Mouse (Mus musculus) kidney, embryonic 16.5 days (tissue): ENCODE data around the gene Prkcg. TPM values are rescaled to one million over a fixed set of nuclear protein-coding genes. Genes with fewer than 3 reads are reported as not detected.

Experiments
- ATAC-seq: fragments of 200-750 bp; cut with Nextera tagmentation; 2 replicates; pipeline ENCODE4 v1.8.0; 2017; ENCODE audit warnings: moderate TSS enrichment; ENCODE audit not compliant: low FRiP score, low TSS enrichment
- H3K27ac ChIP-seq: fragments of 300-500 bp; sonication (generic); 2 replicates; pipeline ENCODE4 v1.5.1; 2014; ENCODE audit warnings: low read length
- H3K27me3 ChIP-seq: fragments of 300-500 bp; sonication (generic); 2 replicates; pipeline ENCODE4 v1.6.1; 2014; ENCODE audit warnings: low read length, control low read depth, mixed read lengths; ENCODE audit not compliant: insufficient read depth
- H3K36me3 ChIP-seq: fragments of 300-500 bp; sonication (generic); 2 replicates; pipeline ENCODE4 v1.6.1; 2014; ENCODE audit warnings: low read length, control low read depth, mixed read lengths; ENCODE audit not compliant: insufficient read depth
- H3K4me1 ChIP-seq: fragments of 300-500 bp; sonication (generic); 2 replicates; pipeline ENCODE4 v1.6.1; 2014; ENCODE audit warnings: low read length, control low read depth, mixed read lengths; ENCODE audit not compliant: insufficient read depth
- H3K4me2 ChIP-seq: fragments of 300-500 bp; sonication (generic); replicated peaks from 2 replicates; pipeline ENCODE4 v1.6.1; 2014; ENCODE audit warnings: low read depth, low read length
- H3K4me3 ChIP-seq: fragments of 300-500 bp; sonication (generic); 2 replicates; pipeline ENCODE4 v1.5.1; 2014; ENCODE audit warnings: mild to moderate bottlenecking, low read length
- H3K9ac ChIP-seq: fragments of 300-500 bp; sonication (generic); replicated peaks from 2 replicates; pipeline ENCODE4 v1.6.1; 2014; ENCODE audit warnings: low read length
- H3K9me3 ChIP-seq: fragments of 300-500 bp; sonication (generic); 2 replicates; pipeline ENCODE4 v1.6.1; 2016; ENCODE audit warnings: low read length, control low read depth
- WGBS: fragments of 180-500 bp; shearing (Covaris S2); extraction: QIAGEN DNeasy Blood & Tissue Kit; methylation state at CpG from one replicate; pipeline ENCODE4 v1.1.7; 2014; 5-methylcytosine and 5-hydroxymethylcytosine counted together
- polyA plus RNA-seq: library from polyadenylated mRNA; unstranded; fragments of >200 nt; fragmentation: Nextera tagmentation; extraction: Ambion mirVana; gene quantifications from 2 replicates; pipeline ENCODE4 v1.2.1, GENCODE M21; 2015

Gene Prkcg
- polyA plus RNA-seq, result 0.14 and 0.23 TPM in 2 replicates

DNA sequence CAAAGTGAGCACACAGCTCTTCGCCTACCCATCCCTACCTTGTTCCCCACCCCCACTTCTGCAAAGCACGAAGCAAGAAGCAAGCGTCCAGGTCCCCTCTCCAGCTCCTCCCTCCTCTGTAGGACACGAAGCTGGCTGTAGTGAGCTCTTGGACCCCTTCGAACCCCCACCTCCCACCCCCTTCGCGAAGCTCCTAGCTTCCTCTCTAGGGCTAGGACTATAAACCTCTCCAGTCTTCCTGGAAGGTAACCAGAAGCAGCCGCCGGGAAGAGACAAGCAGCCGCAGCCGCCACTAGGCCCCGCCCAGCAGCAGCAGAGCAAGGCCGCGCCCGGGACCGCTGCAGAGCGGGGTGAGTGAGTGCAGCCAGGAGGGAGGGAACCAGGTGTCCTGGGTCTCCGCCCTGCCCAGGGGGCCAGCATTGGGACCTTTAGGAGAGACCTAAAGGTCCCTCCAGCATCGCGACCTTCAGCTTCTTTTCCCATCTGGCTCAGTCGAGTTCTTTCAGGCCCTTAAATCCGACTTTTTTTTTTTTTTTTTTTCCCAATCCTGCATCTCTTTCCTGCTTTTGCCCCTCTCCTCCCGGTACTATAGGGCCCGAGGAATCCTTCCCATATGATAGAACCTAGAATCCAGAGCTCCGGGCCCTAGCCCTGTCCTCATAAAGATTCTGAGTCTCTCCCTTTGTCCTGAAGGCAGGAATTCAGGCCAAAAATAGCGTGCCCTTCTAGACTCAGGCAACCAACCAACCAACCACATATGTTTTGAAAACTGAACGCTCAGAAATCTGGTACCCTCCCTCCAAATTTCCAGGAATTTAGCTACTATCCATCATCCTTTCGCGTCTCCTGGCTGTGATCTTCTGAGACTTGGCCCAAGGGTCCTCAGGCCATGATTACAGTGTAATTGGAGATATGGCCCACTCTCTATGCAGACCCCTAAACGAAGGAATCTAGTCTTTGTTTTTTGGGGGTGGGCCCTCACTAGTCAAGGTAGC is at the start of gene Prkcg, which contains the start of gene Myadm:
Gene Prkcg (plus strand): TSS at position 204 of the 995 bp plus-strand sequence.
Gene Myadm (plus strand): TSS at position 105 of the 995 bp plus-strand sequence.
- Histone ChIP-seq H3K9me3 (no peaks in the 10 kb centered on the region), H3K4me1 (peaks cover 24% of the 10 kb centered on the region), H3K9ac (peak within 1 kb of the TSS; percentile 72), H3K4me3 (peak within 1 kb of the TSS; percentile 52), H3K27me3 (no peaks in the 10 kb centered on the region), H3K27ac (peak within 1 kb of the TSS; percentile 90), H3K4me2 (peak within 1 kb of the TSS; percentile 77), H3K36me3 (no peaks in the 10 kb centered on the region)
- ATAC-seq, result peak; percentile 50
- WGBS, result under 1% methylated on average over 30 of the region's 30 CpGs

DNA sequence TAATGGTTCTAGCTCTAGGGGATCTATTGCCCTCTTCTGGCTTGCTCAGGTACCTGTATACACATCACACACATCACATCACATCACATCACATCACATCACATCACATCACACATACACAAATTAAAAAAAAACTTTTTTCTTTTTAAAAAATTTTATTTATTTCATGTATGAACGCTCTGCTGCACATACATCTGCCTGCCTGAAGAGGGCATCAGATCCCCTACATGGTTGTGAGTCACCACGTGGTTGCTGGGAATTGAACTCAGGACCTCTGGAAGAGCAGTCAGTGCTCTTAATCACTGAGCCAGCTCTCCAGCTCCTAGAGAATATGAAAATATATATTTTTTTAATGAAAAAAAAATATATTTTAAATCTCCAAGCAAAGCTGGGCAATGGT is 49.8 kb upstream of the Prkcg start:
- Histone ChIP-seq H3K27ac (no peak overlapping the region), H3K9ac (no peak overlapping the region), H3K27me3 (no peaks in the 10 kb centered on the region), H3K4me1 (no peaks in the 10 kb centered on the region), H3K4me2 (no peak overlapping the region), H3K9me3 (no peaks in the 10 kb centered on the region), H3K4me3 (no peak overlapping the region), H3K36me3 (no peaks in the 10 kb centered on the region)
- ATAC-seq, result no peak
- WGBS, result 83% methylated on average over 2 of the region's 2 CpGs

DNA sequence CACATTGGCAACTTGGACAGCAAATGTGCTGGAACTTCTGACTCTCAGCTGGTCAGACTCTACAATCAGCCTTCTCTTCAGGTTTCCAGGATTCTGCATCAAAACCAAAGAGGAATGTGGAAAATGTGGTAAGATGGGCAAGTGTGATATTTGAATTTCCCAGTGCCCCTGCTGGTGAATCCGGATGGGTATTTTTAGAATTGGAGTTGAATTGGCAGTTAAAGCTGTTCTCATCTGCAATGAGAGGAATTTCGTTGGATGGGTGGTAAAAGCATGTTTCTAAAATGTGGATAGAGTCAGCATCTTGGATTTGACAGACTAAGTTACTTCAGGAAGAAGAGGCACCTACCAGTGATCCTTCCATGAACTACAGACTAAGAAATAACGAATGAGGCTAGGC is 28.3 kb upstream of the Prkcg start:
- ATAC-seq, result no peak
- no peak overlapping the region for H3K4me2 ChIP-seq
- H3K4me1 ChIP-seq, result no peaks in the 10 kb centered on the region
- H3K9ac ChIP-seq, result no peak overlapping the region
- WGBS, result 72% methylated on average over 3 of the region's 3 CpGs
- H3K36me3 ChIP-seq, result no peaks in the 10 kb centered on the region
- peaks cover 2% of the 10 kb centered on the region; the same call in 1 of the 2 replicates for H3K27me3 ChIP-seq
- no peaks in the 10 kb centered on the region for H3K9me3 ChIP-seq
- no peak overlapping the region for H3K4me3 ChIP-seq
- H3K27ac ChIP-seq, result no peak overlapping the region

DNA sequence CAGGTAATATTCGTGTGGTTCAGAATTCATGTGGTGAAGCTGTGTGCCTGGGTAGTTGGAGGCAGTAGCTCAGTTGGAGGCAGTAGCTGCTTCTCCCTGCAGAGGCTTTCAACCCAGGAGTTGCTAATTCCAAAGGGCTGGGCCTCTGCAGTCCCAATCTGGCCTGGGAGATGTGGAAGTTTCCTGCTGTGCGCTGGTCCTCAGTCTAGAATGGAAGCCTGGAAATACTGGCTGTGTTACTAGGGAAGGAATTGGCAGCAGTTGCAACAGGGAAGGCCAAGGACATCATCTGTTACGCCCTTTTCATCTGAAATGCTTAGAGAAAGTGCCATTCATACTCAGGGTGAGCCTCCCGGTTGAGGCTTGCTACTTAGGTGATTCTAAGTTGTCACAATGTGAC is 27.5 kb upstream of the Prkcg start:
- Histone ChIP-seq H3K27ac (no peak overlapping the region), H3K9ac (no peak overlapping the region), H3K27me3 (peaks cover 2% of the 10 kb centered on the region; the same call in 1 of the 2 replicates), H3K4me3 (no peak overlapping the region), H3K9me3 (no peaks in the 10 kb centered on the region), H3K4me2 (no peak overlapping the region), H3K4me1 (no peaks in the 10 kb centered on the region), H3K36me3 (no peaks in the 10 kb centered on the region)
- ATAC-seq, result no peak
- WGBS, result 67% methylated on average over 4 of the region's 4 CpGs

DNA sequence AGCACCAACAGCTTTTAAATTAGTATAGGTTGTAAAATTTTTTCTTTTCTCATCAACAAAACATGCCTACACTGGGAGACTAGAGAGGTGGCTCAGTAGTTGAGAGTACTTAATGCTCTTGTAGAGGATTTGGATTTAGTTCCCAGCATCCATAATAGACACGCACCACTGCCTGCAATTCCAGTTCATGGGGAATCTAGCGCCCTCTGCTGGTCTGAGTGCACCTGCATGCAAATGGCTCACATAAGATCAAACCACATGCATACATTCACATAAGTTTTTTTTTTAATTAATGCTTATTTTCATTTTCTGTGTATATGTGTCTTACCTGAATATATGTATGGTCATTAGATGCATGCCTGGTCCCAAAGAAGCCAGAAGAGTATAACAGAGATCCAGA is 26.2 kb upstream of the Prkcg start:
- 36% methylated on average over 2 of the region's 2 CpGs for WGBS

DNA sequence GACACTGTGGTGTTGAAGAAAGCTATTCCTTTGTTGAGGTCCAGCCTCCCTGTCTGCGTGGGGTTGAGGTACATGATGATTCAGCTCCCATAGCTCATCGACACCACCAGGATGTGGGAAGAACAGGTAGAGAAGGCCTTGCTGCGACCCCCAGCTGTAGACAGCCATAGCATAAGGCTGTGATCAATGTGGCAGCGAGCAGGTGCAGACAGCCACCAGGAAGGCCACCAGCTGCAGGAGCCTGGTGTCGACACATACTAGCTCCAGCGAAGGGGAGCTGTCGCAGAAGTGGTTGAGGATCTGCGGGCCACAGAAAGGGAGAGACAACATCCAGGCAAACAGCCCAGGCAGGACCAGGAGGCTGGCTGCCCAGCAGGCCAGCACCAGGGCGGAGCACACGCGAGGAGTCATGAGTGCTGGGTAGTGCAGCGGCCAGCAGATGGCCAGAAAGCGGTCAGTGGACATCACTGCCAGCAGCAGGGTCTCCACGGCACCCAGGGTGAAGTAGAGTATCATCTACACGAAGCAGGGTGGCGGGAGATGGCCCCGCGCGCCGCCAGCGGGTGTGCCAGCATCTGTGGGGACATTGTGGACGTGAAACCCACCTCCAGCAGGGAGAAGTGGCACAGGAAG is 24.5 kb upstream of the Prkcg start:
- Histone ChIP-seq H3K4me3 (peak overlapping the region; percentile 11; the same call in 1 of the 2 replicates), H3K27ac (no peak overlapping the region), H3K4me2 (peak overlapping the region; percentile 42), H3K36me3 (no peaks in the 10 kb centered on the region), H3K27me3 (peaks cover 2% of the 10 kb centered on the region; the same call in 1 of the 2 replicates), H3K9ac (no peak overlapping the region; the same call in 1 of the 2 replicates), H3K4me1 (no peaks in the 10 kb centered on the region), H3K9me3 (no peaks in the 10 kb centered on the region)
- ATAC-seq, result peak; percentile 71; the same call in 1 of the 2 replicates
- 35% methylated on average over 22 of the region's 22 CpGs for WGBS

More for the DNA sequence above, 26.2 kb upstream of the Prkcg start:
- H3K4me1 ChIP-seq, result no peaks in the 10 kb centered on the region
- no peak overlapping the region for H3K27ac ChIP-seq
- H3K4me3 ChIP-seq, result no peak overlapping the region
- H3K4me2 ChIP-seq, result no peak overlapping the region
- H3K27me3 ChIP-seq, result peaks cover 2% of the 10 kb centered on the region; the same call in 1 of the 2 replicates
- no peak overlapping the region for H3K9ac ChIP-seq
- no peak for ATAC-seq
- H3K9me3 ChIP-seq, result no peaks in the 10 kb centered on the region
- H3K36me3 ChIP-seq, result no peaks in the 10 kb centered on the region

DNA sequence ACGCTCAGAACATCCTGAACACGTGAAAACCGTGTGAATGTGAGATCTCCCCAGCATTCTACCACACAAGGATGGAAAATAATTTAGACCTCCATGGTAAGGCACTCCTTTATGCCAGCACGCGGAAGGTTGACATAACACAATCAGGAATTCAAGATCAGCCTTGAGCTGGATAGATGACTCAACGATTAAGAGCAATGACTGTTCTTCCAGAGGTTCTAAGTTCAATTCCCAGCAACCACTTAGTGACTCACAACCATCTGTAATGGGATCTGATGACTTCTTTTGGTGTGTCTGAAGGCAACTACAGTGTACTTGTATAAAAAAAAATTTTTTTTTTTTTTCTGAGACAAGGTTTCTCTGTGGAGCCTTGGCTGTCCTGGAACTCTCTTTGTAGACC is 23.7 kb upstream of the Prkcg start:
- Histone ChIP-seq H3K4me3 (no peak overlapping the region), H3K36me3 (no peaks in the 10 kb centered on the region), H3K9me3 (no peaks in the 10 kb centered on the region), H3K4me1 (no peaks in the 10 kb centered on the region), H3K27me3 (peaks cover 2% of the 10 kb centered on the region; the same call in 1 of the 2 replicates), H3K9ac (no peak overlapping the region), H3K4me2 (no peak overlapping the region), H3K27ac (no peak overlapping the region)
- no peak for ATAC-seq
- WGBS, result 69% methylated on average over 6 of the region's 6 CpGs

DNA sequence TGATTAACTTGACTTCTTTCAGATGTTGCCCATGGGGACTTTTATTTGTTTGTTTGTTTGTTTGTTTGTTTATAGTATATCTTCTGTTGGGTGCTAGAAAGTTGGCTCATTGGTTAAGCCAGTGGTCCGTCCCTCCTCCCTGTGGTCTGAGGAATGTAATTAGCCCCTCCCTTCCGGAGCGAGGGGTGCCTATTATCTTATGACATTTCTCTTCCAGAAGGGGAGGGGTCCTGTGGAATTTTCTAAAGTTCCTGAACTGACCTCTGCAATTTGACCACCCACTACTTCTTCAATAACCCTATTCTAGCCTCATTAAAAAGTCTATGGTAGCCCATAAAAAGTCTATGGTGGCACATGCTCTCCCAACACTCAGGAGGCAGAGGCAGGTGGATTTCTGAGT is 21.7 kb upstream of the Prkcg start:
- 75% methylated on average over 3 of the region's 3 CpGs for WGBS
- no peak for ATAC-seq
- no peak overlapping the region for H3K9ac ChIP-seq

DNA sequence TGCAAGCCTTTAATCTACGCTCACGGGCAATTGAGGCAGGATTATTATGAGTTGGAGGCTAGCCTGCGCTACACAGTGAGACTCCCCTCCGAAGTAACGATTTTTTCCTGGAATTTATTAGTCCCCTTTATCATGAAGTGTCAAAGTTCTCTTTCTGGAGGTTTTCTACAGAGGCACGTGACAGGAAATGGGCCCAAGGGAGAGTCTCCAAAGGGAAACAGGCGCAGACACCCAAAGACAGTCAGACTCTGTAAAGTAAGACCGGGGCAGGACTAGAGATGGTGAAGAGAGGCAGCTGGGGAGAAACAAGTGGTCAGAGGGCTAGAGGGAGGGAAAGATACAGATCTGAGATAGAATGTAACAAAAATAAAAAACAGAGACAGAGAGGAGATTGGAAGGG is 21.1 kb upstream of the Prkcg start:
- no peaks in the 10 kb centered on the region for H3K4me1 ChIP-seq
- no peaks in the 10 kb centered on the region for H3K36me3 ChIP-seq
- ATAC-seq, result no peak
- WGBS, result 53% methylated on average over 8 of the region's 8 CpGs
- peaks cover 2% of the 10 kb centered on the region; the same call in 1 of the 2 replicates for H3K27me3 ChIP-seq
- no peak overlapping the region for H3K27ac ChIP-seq
- H3K4me2 ChIP-seq, result no peak overlapping the region
- H3K9me3 ChIP-seq, result no peaks in the 10 kb centered on the region
- H3K4me3 ChIP-seq, result no peak overlapping the region
- no peak overlapping the region for H3K9ac ChIP-seq

More for the DNA sequence above, 21.7 kb upstream of the Prkcg start:
- H3K9me3 ChIP-seq, result no peaks in the 10 kb centered on the region
- H3K4me1 ChIP-seq, result no peaks in the 10 kb centered on the region
- H3K27ac ChIP-seq, result no peak overlapping the region
- no peaks in the 10 kb centered on the region for H3K36me3 ChIP-seq
- H3K4me2 ChIP-seq, result no peak overlapping the region
- peaks cover 2% of the 10 kb centered on the region; the same call in 1 of the 2 replicates for H3K27me3 ChIP-seq
- H3K4me3 ChIP-seq, result no peak overlapping the region
